Mouse (Mus musculus) lung, adult 2 months (tissue): Measurements from ENCODE around the gene Smad1.

ENCODE experiments used
- CTCF ChIP-seq: fragments of 200-500 bp; IDR thresholded peaks from 2 replicates; pipeline ENCODE4 v1.5.1; 2011; ENCODE audit warnings: mild to moderate bottlenecking, low read length, control low read depth; ENCODE audit not compliant: insufficient read depth
- POLR2A ChIP-seq: fragments of 200-500 bp; IDR thresholded peaks from 2 replicates; pipeline ENCODE4 v1.6.1; 2011; ENCODE audit warnings: low read depth, mild to moderate bottlenecking, control low read depth, low read length, borderline replicate concordance; ENCODE audit errors: extremely low read depth

- TF ChIP-seq CTCF (no peak), POLR2A (no peak)
Measured at GRCm38 (mm10) chr8:79404895-79405557, 5.7 kb upstream of the Smad1 start.
